Mouse (Mus musculus): ENCODE results near the gene Pdcd1lg2. TPM values are rescaled to one million over a fixed set of nuclear protein-coding genes. Genes with fewer than 3 reads are reported as not detected.

Gene Pdcd1lg2
- polyA plus RNA-seq, 1 experiment from 2014 or later: not detected

DNA sequence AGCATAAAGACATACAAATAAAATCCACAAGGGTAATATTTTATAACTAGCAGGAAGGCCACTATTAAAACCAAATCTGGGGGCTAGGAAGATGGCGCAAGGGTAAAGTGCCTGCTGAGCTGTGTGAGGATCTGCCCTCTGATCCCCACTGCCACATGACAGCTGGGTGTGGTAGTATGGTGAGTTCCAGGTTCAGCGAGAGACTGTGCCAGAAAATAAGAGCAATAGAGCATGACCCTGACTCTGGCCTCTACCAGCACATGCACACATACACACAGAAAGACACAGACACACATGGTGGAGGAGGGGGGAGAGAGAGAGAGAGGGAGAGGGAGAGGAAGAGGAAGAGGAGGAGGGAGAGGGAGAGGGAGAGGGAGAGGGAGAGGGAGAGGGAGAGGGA, 101.1 kb downstream of the Pdcd1lg2 start:
- H3K4me2 ChIP-seq (ENCODE audit: low read length): no peak overlapping the region
- 85% methylated on average over 2 of the region's 2 CpGs for WGBS
- no peak overlapping the region for H3K27ac ChIP-seq (replicated peaks; ENCODE audit: low read depth, low read length)
- H3K9ac ChIP-seq (replicated peaks; ENCODE audit: low read length): no peak overlapping the region
- H3K9me3 ChIP-seq (ENCODE audit: control insufficient read depth, low read length): no peaks in the 10 kb centered on the region
- H3K4me1 ChIP-seq (ENCODE audit: control insufficient read depth, insufficient read depth, low read length): no peaks in the 10 kb centered on the region
- no peaks in the 10 kb centered on the region for H3K36me3 ChIP-seq (ENCODE audit: control insufficient read depth, insufficient read depth, low read length)
- no peaks in the 10 kb centered on the region for H3K27me3 ChIP-seq (ENCODE audit: control insufficient read depth, insufficient read depth, low read length)
- H3K4me3 ChIP-seq (replicated peaks; ENCODE audit: low read depth, low read length): no peak overlapping the region
- ATAC-seq (ENCODE audit: low FRiP score, low TSS enrichment): no peak
- DNase-seq: no peak

DNA sequence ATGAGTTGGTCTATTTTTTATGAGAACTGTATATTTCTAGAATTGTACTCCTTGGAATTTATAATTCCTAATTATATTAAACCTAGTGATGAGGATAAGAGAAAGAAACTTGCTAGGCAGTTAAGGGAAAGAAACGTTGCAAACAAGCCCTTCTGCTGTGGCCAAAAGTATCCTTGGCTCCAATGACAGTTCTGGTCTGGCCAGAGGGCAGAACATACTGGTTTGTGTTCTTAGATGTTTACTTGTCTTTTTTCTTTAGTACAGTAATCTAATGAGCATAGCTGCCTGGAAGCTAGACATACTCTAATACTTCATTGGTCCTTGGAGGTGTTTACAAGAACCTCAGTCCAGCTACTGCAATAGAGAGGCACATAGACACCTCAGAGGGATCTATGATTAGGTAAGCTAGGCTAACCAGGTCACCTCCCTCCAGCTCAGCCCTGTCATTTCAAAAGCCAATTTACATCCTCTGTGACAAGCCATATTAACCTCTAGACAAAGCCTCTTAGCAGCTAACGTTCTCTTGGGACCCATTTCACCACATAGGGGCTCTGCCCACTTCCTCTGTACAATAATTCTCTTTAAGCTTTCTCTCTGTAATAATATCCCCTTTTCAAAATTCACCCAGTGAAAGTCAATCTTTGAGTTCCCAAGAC, 102.5 kb downstream of the Pdcd1lg2 start:
- Histone ChIP-seq H3K9ac (replicated peaks; ENCODE audit: low read length) (no peak overlapping the region), H3K4me1 (ENCODE audit: control insufficient read depth, insufficient read depth, low read length) (no peaks in the 10 kb centered on the region), H3K4me3 (replicated peaks; ENCODE audit: low read depth, low read length) (no peak overlapping the region), H3K27me3 (ENCODE audit: control insufficient read depth, insufficient read depth, low read length) (no peaks in the 10 kb centered on the region), H3K4me2 (ENCODE audit: low read length) (no peak overlapping the region), H3K27ac (replicated peaks; ENCODE audit: low read depth, low read length) (no peak overlapping the region), H3K36me3 (ENCODE audit: control insufficient read depth, insufficient read depth, low read length) (no peaks in the 10 kb centered on the region), H3K9me3 (ENCODE audit: control insufficient read depth, low read length) (no peaks in the 10 kb centered on the region)
- DNase-seq (no peak), ATAC-seq (ENCODE audit: low FRiP score, low TSS enrichment) (no peak)
- 64% methylated on average over 2 of the region's 2 CpGs for WGBS

DNA sequence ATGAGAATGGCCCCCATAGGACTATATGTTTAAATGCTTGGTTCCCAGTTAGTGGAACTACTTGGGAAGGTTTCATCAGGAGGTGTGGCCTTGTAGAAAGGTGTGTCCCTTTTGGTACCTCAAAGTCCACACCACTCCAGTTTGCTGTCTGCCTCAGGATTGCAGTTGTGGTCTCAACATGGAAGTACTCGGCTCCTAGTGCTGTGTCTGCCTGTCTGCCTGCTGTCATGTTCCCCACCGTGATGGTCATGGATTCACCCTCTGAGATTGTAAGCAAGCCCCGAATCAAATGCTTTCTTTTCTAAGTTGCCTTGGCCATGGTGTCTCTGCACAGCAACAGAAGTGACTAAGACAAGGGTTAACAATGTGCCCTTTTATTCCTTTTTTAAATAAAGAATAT, 103.4 kb downstream of the Pdcd1lg2 start:
- 93% methylated on average over 3 of the region's 3 CpGs for WGBS

DNA sequence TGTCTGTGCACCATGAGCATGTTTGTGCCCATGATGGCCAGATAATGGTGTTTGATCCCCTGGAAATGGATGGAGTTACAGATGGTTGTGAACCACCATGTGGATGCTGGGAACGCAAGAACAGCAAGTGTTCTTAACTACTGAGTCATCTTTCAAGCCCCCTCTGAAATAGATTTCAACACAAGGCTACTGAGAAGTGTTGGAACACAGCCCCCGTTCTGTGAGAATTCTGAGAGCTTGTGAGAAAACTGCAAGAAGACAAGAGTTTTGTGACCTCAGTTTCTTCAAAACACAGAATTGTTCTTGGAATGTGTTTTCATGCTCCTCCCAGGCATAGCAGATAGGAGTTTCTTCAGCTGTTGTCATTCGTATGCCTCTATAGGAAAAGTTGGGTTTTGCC, 104.7 kb downstream of the Pdcd1lg2 start:
- 97% methylated on average over 3 of the region's 3 CpGs for WGBS
- H3K9me3 ChIP-seq (ENCODE audit: control insufficient read depth, low read length): no peaks in the 10 kb centered on the region

More for the DNA sequence above, 103.4 kb downstream of the Pdcd1lg2 start:
- no peaks in the 10 kb centered on the region for H3K27me3 ChIP-seq (ENCODE audit: control insufficient read depth, insufficient read depth, low read length)
- no peak overlapping the region for H3K4me3 ChIP-seq (replicated peaks; ENCODE audit: low read depth, low read length)
- no peaks in the 10 kb centered on the region for H3K36me3 ChIP-seq (ENCODE audit: control insufficient read depth, insufficient read depth, low read length)
- ATAC-seq (ENCODE audit: low FRiP score, low TSS enrichment): no peak
- no peaks in the 10 kb centered on the region for H3K4me1 ChIP-seq (ENCODE audit: control insufficient read depth, insufficient read depth, low read length)
- no peaks in the 10 kb centered on the region for H3K9me3 ChIP-seq (ENCODE audit: control insufficient read depth, low read length)
- H3K9ac ChIP-seq (replicated peaks; ENCODE audit: low read length): no peak overlapping the region
- no peak for DNase-seq
- H3K27ac ChIP-seq (replicated peaks; ENCODE audit: low read depth, low read length): no peak overlapping the region
- no peak overlapping the region for H3K4me2 ChIP-seq (ENCODE audit: low read length)

DNA sequence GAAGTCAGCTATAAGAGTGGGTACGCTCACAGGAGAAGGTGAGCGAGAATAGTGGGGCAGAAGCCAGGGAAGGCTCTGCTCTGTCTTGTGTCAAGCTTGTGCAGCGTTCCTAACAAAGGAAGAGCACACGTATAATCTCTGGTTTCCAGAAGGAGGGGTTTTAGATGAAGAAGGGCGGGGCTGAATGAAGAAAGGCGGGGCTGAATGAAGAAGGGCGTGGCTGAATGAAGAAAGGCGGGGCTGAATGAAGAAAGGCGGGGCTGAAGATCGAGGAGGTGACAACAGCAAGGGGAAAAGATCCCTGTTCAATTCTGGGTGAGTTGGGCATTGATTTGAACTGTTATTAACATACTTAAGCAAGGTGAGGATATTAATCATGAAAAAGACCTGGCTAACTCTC, 105.3 kb downstream of the Pdcd1lg2 start:
- no peaks in the 10 kb centered on the region for H3K27me3 ChIP-seq (ENCODE audit: control insufficient read depth, insufficient read depth, low read length)
- ATAC-seq (ENCODE audit: low FRiP score, low TSS enrichment) (no peak), DNase-seq (no peak)
- no peaks in the 10 kb centered on the region for H3K36me3 ChIP-seq (ENCODE audit: control insufficient read depth, insufficient read depth, low read length)
- no peaks in the 10 kb centered on the region for H3K9me3 ChIP-seq (ENCODE audit: control insufficient read depth, low read length)
- no peak overlapping the region for H3K4me3 ChIP-seq (replicated peaks; ENCODE audit: low read depth, low read length)
- no peaks in the 10 kb centered on the region for H3K4me1 ChIP-seq (ENCODE audit: control insufficient read depth, insufficient read depth, low read length)
- no peak overlapping the region for H3K4me2 ChIP-seq (ENCODE audit: low read length)
- no peak overlapping the region for H3K27ac ChIP-seq (replicated peaks; ENCODE audit: low read depth, low read length)
- no peak overlapping the region for H3K9ac ChIP-seq (replicated peaks; ENCODE audit: low read length)
- WGBS: 67% methylated on average over 10 of the region's 10 CpGs

More for the DNA sequence above, 104.7 kb downstream of the Pdcd1lg2 start:
- no peaks in the 10 kb centered on the region for H3K4me1 ChIP-seq (ENCODE audit: control insufficient read depth, insufficient read depth, low read length)
- DNase-seq (no peak), ATAC-seq (ENCODE audit: low FRiP score, low TSS enrichment) (no peak)
- no peak overlapping the region for H3K27ac ChIP-seq (replicated peaks; ENCODE audit: low read depth, low read length)
- no peak overlapping the region for H3K9ac ChIP-seq (replicated peaks; ENCODE audit: low read length)
- no peak overlapping the region for H3K4me3 ChIP-seq (replicated peaks; ENCODE audit: low read depth, low read length)
- H3K36me3 ChIP-seq (ENCODE audit: control insufficient read depth, insufficient read depth, low read length): no peaks in the 10 kb centered on the region
- H3K27me3 ChIP-seq (ENCODE audit: control insufficient read depth, insufficient read depth, low read length): no peaks in the 10 kb centered on the region
- no peak overlapping the region for H3K4me2 ChIP-seq (ENCODE audit: low read length)

DNA sequence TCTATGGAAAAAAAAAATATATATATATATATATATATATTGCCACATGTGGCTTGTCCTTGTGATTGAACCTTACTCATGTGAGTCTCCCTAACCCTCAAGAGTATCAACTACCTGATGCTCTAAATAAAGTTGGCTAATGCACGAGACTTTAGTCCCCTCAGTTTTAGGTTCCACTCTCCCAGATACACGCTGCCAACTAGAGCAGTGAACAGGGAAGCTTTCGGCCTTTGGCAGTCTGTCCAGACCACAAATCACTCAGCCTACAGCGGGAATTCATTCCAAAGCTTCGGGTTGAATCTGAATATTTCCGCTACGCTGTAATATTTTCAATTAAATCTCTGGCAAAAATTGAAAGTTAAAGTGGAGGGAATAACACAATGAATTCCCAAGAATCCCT, 107.7 kb downstream of the Pdcd1lg2 start:
- DNase-seq (no peak), ATAC-seq (ENCODE audit: low FRiP score, low TSS enrichment) (no peak)
- no peaks in the 10 kb centered on the region for H3K9me3 ChIP-seq (ENCODE audit: control insufficient read depth, low read length)
- H3K4me1 ChIP-seq (ENCODE audit: control insufficient read depth, insufficient read depth, low read length): 0 out of 2 replicates have a peak, but pooled peaks cover 3% of the 10 kb centered on the region
- no peak overlapping the region for H3K4me2 ChIP-seq (ENCODE audit: low read length)
- 94% methylated on average over 7 of the region's 7 CpGs for WGBS
- no peaks in the 10 kb centered on the region for H3K36me3 ChIP-seq (ENCODE audit: control insufficient read depth, insufficient read depth, low read length)
- H3K9ac ChIP-seq (replicated peaks; ENCODE audit: low read length): no peak overlapping the region
- H3K4me3 ChIP-seq (replicated peaks; ENCODE audit: low read depth, low read length): no peak overlapping the region
- H3K27ac ChIP-seq (replicated peaks; ENCODE audit: low read depth, low read length): no peak overlapping the region
- H3K27me3 ChIP-seq (ENCODE audit: control insufficient read depth, insufficient read depth, low read length): no peaks in the 10 kb centered on the region

DNA sequence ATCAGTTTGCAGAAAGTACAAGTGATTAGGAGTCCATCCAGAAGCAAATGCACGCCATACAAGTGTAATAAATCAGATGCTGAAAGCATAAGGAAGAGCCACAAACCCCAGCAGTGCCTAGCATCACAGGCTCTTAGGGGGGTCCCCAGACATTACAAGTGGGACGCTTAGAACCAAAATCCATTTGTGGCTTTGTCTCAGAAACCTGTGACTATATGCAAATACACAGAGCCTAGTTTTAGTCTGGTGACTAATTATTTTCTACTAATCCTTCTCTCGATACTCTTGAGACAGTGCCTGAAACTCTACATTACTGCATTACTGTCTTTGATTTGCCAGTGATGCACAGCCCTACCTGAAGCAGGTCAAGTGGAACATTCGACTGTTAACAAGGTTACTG, 108.2 kb downstream of the Pdcd1lg2 start:
- H3K27me3 ChIP-seq (ENCODE audit: control insufficient read depth, insufficient read depth, low read length): no peaks in the 10 kb centered on the region
- H3K9me3 ChIP-seq (ENCODE audit: control insufficient read depth, low read length): no peaks in the 10 kb centered on the region
- H3K9ac ChIP-seq (replicated peaks; ENCODE audit: low read length): no peak overlapping the region
- no peak for DNase-seq
- no peak overlapping the region for H3K4me3 ChIP-seq (replicated peaks; ENCODE audit: low read depth, low read length)
- no peak overlapping the region for H3K4me2 ChIP-seq (ENCODE audit: low read length)
- no peak for ATAC-seq (ENCODE audit: low FRiP score, low TSS enrichment)
- WGBS: 76% methylated on average over 4 of the region's 4 CpGs
- 0 out of 2 replicates have a peak, but pooled peaks cover 6% of the 10 kb centered on the region for H3K4me1 ChIP-seq (ENCODE audit: control insufficient read depth, insufficient read depth, low read length)
- H3K36me3 ChIP-seq (ENCODE audit: control insufficient read depth, insufficient read depth, low read length): no peaks in the 10 kb centered on the region
- no peak overlapping the region for H3K27ac ChIP-seq (replicated peaks; ENCODE audit: low read depth, low read length)

Other genes starting within 250 kb of the Pdcd1lg2 start
- 22.5 and 28.3 TPM in 2 replicates for gene Jak2, start 159.1 kb upstream of the Pdcd1lg2 start, polyA plus RNA-seq (2014; fragmentation: Nextera tagmentation; extraction: Ambion mirVana)
- gene Insl6, start 85.6 kb upstream of the Pdcd1lg2 start, polyA plus RNA-seq (2014; fragmentation: Nextera tagmentation; extraction: Ambion mirVana): 0.77 and 1.9 TPM in 2 replicates
- gene Rln1, start 76.2 kb upstream of the Pdcd1lg2 start, polyA plus RNA-seq (2014; fragmentation: Nextera tagmentation; extraction: Ambion mirVana): 2.7 and 3.3 TPM in 2 replicates
- 97.2 and 102 TPM in 2 replicates for gene Plgrkt, start 43.5 kb upstream of the Pdcd1lg2 start, polyA plus RNA-seq (2014; fragmentation: Nextera tagmentation; extraction: Ambion mirVana)
- 0.36 and 0.66 TPM in 2 replicates for gene Cd274, start 43.5 kb upstream of the Pdcd1lg2 start, polyA plus RNA-seq (2014; fragmentation: Nextera tagmentation; extraction: Ambion mirVana)
- gene Ric1, start 111.4 kb downstream of the Pdcd1lg2 start, polyA plus RNA-seq (2014; fragmentation: Nextera tagmentation; extraction: Ambion mirVana): 17.7 and 18.6 TPM in 2 replicates
- 6.2 and 7.0 TPM in 2 replicates for gene Ermp1, start 237.5 kb downstream of the Pdcd1lg2 start, polyA plus RNA-seq (2014; fragmentation: Nextera tagmentation; extraction: Ambion mirVana)